In the genomic region with DNA sequence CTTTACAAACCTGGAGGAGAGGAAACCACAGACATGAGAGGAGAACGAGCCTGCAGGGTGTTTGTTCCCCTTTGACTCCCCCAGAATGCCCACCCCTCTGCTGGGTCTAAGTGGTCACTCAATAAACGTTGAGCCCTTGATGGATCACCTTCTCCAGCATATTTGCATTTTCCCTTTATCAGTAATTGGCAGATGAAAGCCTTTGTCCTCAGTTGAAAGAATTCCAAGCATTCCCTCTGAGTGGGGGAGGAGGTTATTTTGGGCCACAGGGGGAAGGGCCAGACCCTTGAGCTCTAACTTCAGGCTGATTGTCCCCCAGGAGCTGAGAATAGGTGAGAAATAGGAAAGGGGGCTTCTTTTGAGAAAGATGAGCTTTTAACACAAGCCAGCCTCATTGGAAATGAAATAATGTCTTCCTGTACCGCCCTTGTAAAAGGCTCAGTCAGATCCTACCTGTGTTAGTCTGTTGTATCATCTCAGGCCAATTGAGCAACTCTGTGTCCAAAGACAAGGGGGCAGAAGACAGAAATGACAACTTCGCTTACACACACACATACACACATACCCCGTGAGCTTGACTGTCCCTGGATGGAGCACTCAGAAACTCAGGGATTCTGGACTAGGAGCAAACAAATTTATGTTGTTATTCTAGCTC, we compare ENCODE assay signal across 11 mouse cellular contexts. TPM values are rescaled to one million over a fixed set of nuclear protein-coding genes. Genes with fewer than 3 reads are reported as not detected.
A peak's percentile ranks its signal among the peaks of the same experiment; 100 is the strongest.
DNase-seq lines count a peak whose midpoint lies in the region; ATAC-seq lines count a peak whose summit lies in the region.
"Had no signal": no experiment of that assay in that cellular context is flagged by ENCODE, and none has a peak within 500 bp of the region (broad histone marks: within the 10 kb centered on the region; RNA-seq: fewer than 3 reads in every experiment).

No protein-coding gene starts in this region.

- no peak overlapping the region for H3K4me3 ChIP-seq in kidney, embryonic 14.5 days (ENCODE audit: low read length)
- peak overlapping the region; percentile 68 for H3K4me3 ChIP-seq in forebrain, embryonic 15.5 days
- H3K4me3 ChIP-seq in midbrain, embryonic 12.5 days = peak overlapping the region; percentile 75; the same call in 1 of the 2 replicates

- peak overlapping the region; percentile 93 for H3K4me2 ChIP-seq in kidney, embryonic 14.5 days (replicated peaks; ENCODE audit: low read depth, low read length)
- peak overlapping the region; percentile 99 for H3K4me2 ChIP-seq in forebrain, embryonic 15.5 days (replicated peaks)
- peak overlapping the region; percentile 97 for H3K4me2 ChIP-seq in midbrain, embryonic 12.5 days (replicated peaks)

- ATAC-seq in kidney, embryonic 14.5 days (ENCODE audit: low FRiP score, low TSS enrichment) = no peak
- ATAC-seq in forebrain, embryonic 15.5 days (replicated peaks) = no peak
- ATAC-seq in midbrain, embryonic 12.5 days (ENCODE audit: low FRiP score, low read depth) = no peak

- H3K36me3 ChIP-seq in kidney, embryonic 14.5 days (ENCODE audit: control insufficient read depth, insufficient read depth, low read length) = peaks cover 2% of the 10 kb centered on the region; the same call in 1 of the 2 replicates
- H3K36me3 ChIP-seq in forebrain, embryonic 15.5 days = no peaks in the 10 kb centered on the region
- no peaks in the 10 kb centered on the region for H3K36me3 ChIP-seq in midbrain, embryonic 12.5 days
- H3K36me3 ChIP-seq: liver, embryonic 15.5 days had no signal

- DNase-seq in kidney, adult 8-10 months = no peak
- peak; percentile 88 for DNase-seq in R1 (ENCODE audit: low read depth, low spot score)
- DNase-seq in urinary bladder, postnatal 4 days (ENCODE audit: low spot score in 2 of 2) = no peak
- no peak for DNase-seq in adipocyte (ENCODE audit: low spot score)
- no peak for DNase-seq in cerebellum, postnatal 36 days
- DNase-seq: cerebellum, adult 11-12 months had no signal

- peaks cover 33% of the 10 kb centered on the region for H3K4me1 ChIP-seq in kidney, embryonic 14.5 days (ENCODE audit: control insufficient read depth, insufficient read depth, low read length)
- H3K4me1 ChIP-seq in forebrain, embryonic 15.5 days = peaks cover 49% of the 10 kb centered on the region
- peaks cover 53% of the 10 kb centered on the region for H3K4me1 ChIP-seq in midbrain, embryonic 12.5 days

- peak overlapping the region; percentile 11; the same call in 1 of the 2 replicates for H3K27ac ChIP-seq in kidney, embryonic 14.5 days (ENCODE audit: low read depth, low read length)
- H3K27ac ChIP-seq in forebrain, embryonic 15.5 days (replicated peaks) = peak overlapping the region; percentile 94
- H3K27ac ChIP-seq in midbrain, embryonic 12.5 days (replicated peaks) = peak overlapping the region; percentile 54
- H3K27ac ChIP-seq: liver, embryonic 15.5 days had no signal

- H3K9ac ChIP-seq in kidney, embryonic 14.5 days (ENCODE audit: low read depth, low read length) = no peak overlapping the region; the same call in 1 of the 2 replicates
- H3K9ac ChIP-seq in forebrain, embryonic 15.5 days (replicated peaks) = peak overlapping the region; percentile 68
- H3K9ac ChIP-seq in midbrain, embryonic 12.5 days (replicated peaks) = peak overlapping the region; percentile 34; the same call in 1 of the 2 replicates
- H3K9ac ChIP-seq: liver, embryonic 15.5 days had no signal

- WGBS in kidney, embryonic 14.5 days = 30% methylated on average over 5 of the region's 5 CpGs
- 31% methylated on average over 5 of the region's 5 CpGs for WGBS in forebrain, embryonic 15.5 days
- 30% methylated on average over 5 of the region's 5 CpGs for WGBS in midbrain, embryonic 12.5 days

- no peaks in the 10 kb centered on the region for H3K27me3 ChIP-seq in kidney, embryonic 14.5 days (ENCODE audit: control insufficient read depth, insufficient read depth, low read length)
- no peaks in the 10 kb centered on the region for H3K27me3 ChIP-seq in forebrain, embryonic 15.5 days
- no peaks in the 10 kb centered on the region for H3K27me3 ChIP-seq in midbrain, embryonic 12.5 days

- H3K9me3 ChIP-seq in kidney, embryonic 14.5 days (ENCODE audit: control insufficient read depth, low read length) = no peaks in the 10 kb centered on the region
- no peaks in the 10 kb centered on the region for H3K9me3 ChIP-seq in forebrain, embryonic 15.5 days
- H3K9me3 ChIP-seq in midbrain, embryonic 12.5 days = no peaks in the 10 kb centered on the region
- H3K9me3 ChIP-seq: liver, embryonic 15.5 days had no signal

RNA-seq across cellular contexts. Expression of gene Kdm2b, which starts 1.9 kb away (rescaled TPM):
- 59.1 and 105 TPM in 2 replicates for polyA plus RNA-seq in kidney, embryonic 14.5 days (2014; fragmentation: Nextera tagmentation; extraction: Ambion mirVana)
- polyA plus RNA-seq in forebrain, embryonic 15.5 days (2015; fragmentation: Nextera tagmentation; extraction: Ambion mirVana) = 138 and 141 TPM in 2 replicates
- polyA plus RNA-seq in midbrain, embryonic 12.5 days (2016; fragmentation: Nextera tagmentation; extraction: Ambion mirVana) = 108 and 115 TPM in 2 replicates

RNA-seq across cellular contexts. Expression of gene Orai1, which starts 23.4 kb away (rescaled TPM):
- 21.5 and 23.2 TPM in 2 replicates for polyA plus RNA-seq in kidney, embryonic 14.5 days (2014; fragmentation: Nextera tagmentation; extraction: Ambion mirVana)
- 14.0 and 14.9 TPM in 2 replicates for polyA plus RNA-seq in forebrain, embryonic 15.5 days (2015; fragmentation: Nextera tagmentation; extraction: Ambion mirVana)
- 11.7 and 13.7 TPM in 2 replicates for polyA plus RNA-seq in midbrain, embryonic 12.5 days (2016; fragmentation: Nextera tagmentation; extraction: Ambion mirVana)

RNA-seq across cellular contexts. Expression of gene Morn3, which starts 55.3 kb away (rescaled TPM):
- 1.3 and 1.7 TPM in 2 replicates for polyA plus RNA-seq in kidney, embryonic 14.5 days (2014; fragmentation: Nextera tagmentation; extraction: Ambion mirVana)
- 1.1 and 2.2 TPM in 2 replicates for polyA plus RNA-seq in forebrain, embryonic 15.5 days (2015; fragmentation: Nextera tagmentation; extraction: Ambion mirVana)
- not detected in 2 replicates for polyA plus RNA-seq in midbrain, embryonic 12.5 days (2016; fragmentation: Nextera tagmentation; extraction: Ambion mirVana)
- polyA plus RNA-seq: liver, embryonic 15.5 days; small intestine, adult 2 months had no signal

Comparison
In these comparisons a context has a peak if more than half of its experiments do, and no peak if none do; other contexts are left out.
1. H3K27ac ChIP-seq: peak in every context shown above with its lines; median percentile 94 in forebrain, embryonic 15.5 days; 54 in midbrain, embryonic 12.5 days; 11 in kidney, embryonic 14.5 days.